Mouse (Mus musculus) limb, embryonic 13.5 days (tissue): ENCODE results near the gene Synpo2. TPM values are rescaled to one million over a fixed set of nuclear protein-coding genes. Genes with fewer than 3 reads are reported as not detected.
A peak's percentile ranks its signal among the peaks of the same experiment; 100 is the strongest.

ENCODE experiments used
- ATAC-seq: fragments of 200-750 bp; cut with Nextera tagmentation; 2 replicates; pipeline ENCODE4 v1.8.0; 2017; ENCODE audit warnings: low read depth, moderate number of reproducible peaks, moderate TSS enrichment; ENCODE audit not compliant: low FRiP score
- H3K27ac ChIP-seq: fragments of 300-500 bp; sonication (generic); 2 replicates; pipeline ENCODE4 v1.5.1; 2015; ENCODE audit warnings: inconsistent platforms, mild to moderate bottlenecking, moderate library complexity
- H3K27me3 ChIP-seq: fragments of 300-500 bp; sonication (generic); 2 replicates; pipeline ENCODE4 v1.6.1; 2015; ENCODE audit warnings: mild to moderate bottlenecking, inconsistent platforms
- H3K36me3 ChIP-seq: fragments of 300-500 bp; sonication (generic); 2 replicates; pipeline ENCODE4 v1.6.1; 2015; ENCODE audit warnings: inconsistent platforms, mild to moderate bottlenecking, moderate library complexity
- H3K4me1 ChIP-seq: fragments of 300-500 bp; sonication (generic); 2 replicates; pipeline ENCODE4 v1.6.1; 2015; ENCODE audit warnings: inconsistent platforms
- H3K4me2 ChIP-seq: fragments of 300-500 bp; sonication (generic); replicated peaks from 2 replicates; pipeline ENCODE4 v1.6.1; 2015; ENCODE audit warnings: inconsistent platforms, mild to moderate bottlenecking, moderate library complexity
- H3K4me3 ChIP-seq: fragments of 300-500 bp; sonication (generic); 2 replicates; pipeline ENCODE4 v1.5.1; 2015; ENCODE audit warnings: moderate library complexity, mild to moderate bottlenecking, inconsistent platforms
- H3K9ac ChIP-seq: fragments of 300-500 bp; sonication (generic); 2 replicates; pipeline ENCODE4 v1.6.1; 2015; ENCODE audit warnings: mild to moderate bottlenecking, inconsistent platforms
- H3K9me3 ChIP-seq: fragments of 300-500 bp; sonication (generic); 2 replicates; pipeline ENCODE4 v1.6.1; 2016; ENCODE audit warnings: inconsistent platforms
- WGBS: fragments of 180-500 bp; shearing (Covaris S2); methylation state at CpG from one replicate; pipeline ENCODE4 v1.1.7; 2015; 5-methylcytosine and 5-hydroxymethylcytosine counted together
- polyA plus RNA-seq: library from polyadenylated mRNA; unstranded; fragments of >200 nt; fragmentation: Nextera tagmentation; extraction: Ambion mirVana; gene quantifications from 2 replicates; pipeline ENCODE4 v1.2.1, GENCODE M21; 2015

Gene Synpo2
- polyA plus RNA-seq, 1 experiment from 2014 or later, result 8.8 TPM

GRCm38 (mm10) chr3:123237446-123237845 is 1.5 kb upstream of the Synpo2 start:
- ATAC-seq, result no peak
- Histone ChIP-seq H3K27me3 (peaks cover 16% of the 10 kb centered on the region), H3K27ac (no peak overlapping the region), H3K36me3 (no peaks in the 10 kb centered on the region), H3K9ac (no peak overlapping the region), H3K4me3 (no peak overlapping the region), H3K4me1 (peaks cover 16% of the 10 kb centered on the region), H3K4me2 (no peak overlapping the region; the same call in 1 of the 2 replicates), H3K9me3 (no peaks in the 10 kb centered on the region)

- peak; percentile 80 for ATAC-seq
Observed at GRCm38 (mm10) chr3:123237039-123237438, 1.1 kb upstream of the Synpo2 start.

GRCm38 (mm10) chr3:123235495-123235894 is 454 bp downstream of the Synpo2 start:
- H3K27me3 ChIP-seq, result peaks cover 16% of the 10 kb centered on the region
- peak overlapping the region; percentile 54 for H3K4me3 ChIP-seq
- no peaks in the 10 kb centered on the region for H3K36me3 ChIP-seq
- 8% methylated on average over 7 of the region's 7 CpGs for WGBS
- peak overlapping the region; percentile 80 for H3K4me2 ChIP-seq
- ATAC-seq, result no peak
- H3K4me1 ChIP-seq, result peaks cover 16% of the 10 kb centered on the region
- H3K27ac ChIP-seq, result no peak overlapping the region; the same call in 1 of the 2 replicates
- peaks cover 4% of the 10 kb centered on the region for H3K9me3 ChIP-seq
- peak overlapping the region; percentile 67 for H3K9ac ChIP-seq

More at GRCm38 (mm10) chr3:123237039-123237438, 1.1 kb upstream of the Synpo2 start:
- Histone ChIP-seq H3K27me3 (peaks cover 16% of the 10 kb centered on the region), H3K27ac (no peak overlapping the region), H3K9ac (no peak overlapping the region), H3K4me2 (no peak overlapping the region; the same call in 1 of the 2 replicates), H3K4me1 (peaks cover 16% of the 10 kb centered on the region), H3K4me3 (no peak overlapping the region), H3K36me3 (no peaks in the 10 kb centered on the region), H3K9me3 (no peaks in the 10 kb centered on the region)
- 23% methylated on average over 7 of the region's 7 CpGs for WGBS

GRCm38 (mm10) chr3:123234191-123234836 is 1.6 kb downstream of the Synpo2 start:
- H3K9ac ChIP-seq, result no peak overlapping the region
- 46% methylated on average over 16 of the region's 16 CpGs for WGBS
- no peak for ATAC-seq

GRCm38 (mm10) chr3:123231639-123232038 is 4.3 kb downstream of the Synpo2 start:
- H3K9me3 ChIP-seq, result peaks cover 4% of the 10 kb centered on the region
- no peak for ATAC-seq
- H3K4me3 ChIP-seq, result no peak overlapping the region
- 81% methylated on average over 2 of the region's 2 CpGs for WGBS
- no peaks in the 10 kb centered on the region for H3K36me3 ChIP-seq
- no peak overlapping the region for H3K4me2 ChIP-seq
- peaks cover 8% of the 10 kb centered on the region; the same call in 1 of the 2 replicates for H3K27me3 ChIP-seq
- no peak overlapping the region for H3K9ac ChIP-seq
- H3K27ac ChIP-seq, result no peak overlapping the region
- peaks cover 8% of the 10 kb centered on the region for H3K4me1 ChIP-seq

More at GRCm38 (mm10) chr3:123234191-123234836, 1.6 kb downstream of the Synpo2 start:
- H3K4me3 ChIP-seq, result 0 out of 2 replicates have a peak overlapping the region, but pooled peaks have one; percentile 2
- no peaks in the 10 kb centered on the region for H3K36me3 ChIP-seq
- peaks cover 16% of the 10 kb centered on the region for H3K27me3 ChIP-seq
- H3K27ac ChIP-seq, result no peak overlapping the region
- peaks cover 4% of the 10 kb centered on the region for H3K9me3 ChIP-seq
- peak overlapping the region; percentile 31 for H3K4me2 ChIP-seq
- H3K4me1 ChIP-seq, result peaks cover 16% of the 10 kb centered on the region

GRCm38 (mm10) chr3:123227276-123227675 is 8.7 kb downstream of the Synpo2 start:
- H3K27me3 ChIP-seq, result no peaks in the 10 kb centered on the region
- H3K4me3 ChIP-seq, result no peak overlapping the region
- 86% methylated on average over 3 of the region's 3 CpGs for WGBS
- ATAC-seq, result no peak
- no peak overlapping the region for H3K4me2 ChIP-seq
- no peak overlapping the region for H3K9ac ChIP-seq
- H3K36me3 ChIP-seq, result no peaks in the 10 kb centered on the region
- no peaks in the 10 kb centered on the region for H3K4me1 ChIP-seq
- H3K9me3 ChIP-seq, result peaks cover 4% of the 10 kb centered on the region
- H3K27ac ChIP-seq, result no peak overlapping the region

- Histone ChIP-seq H3K4me2 (no peak overlapping the region), H3K4me1 (no peaks in the 10 kb centered on the region), H3K9me3 (no peaks in the 10 kb centered on the region), H3K27ac (no peak overlapping the region), H3K9ac (no peak overlapping the region), H3K27me3 (no peaks in the 10 kb centered on the region), H3K36me3 (no peaks in the 10 kb centered on the region), H3K4me3 (no peak overlapping the region)
- no peak for ATAC-seq
- WGBS, result 33% methylated on average over 6 of the region's 6 CpGs
Observed at GRCm38 (mm10) chr3:123218646-123219045, 17.3 kb downstream of the Synpo2 start.

GRCm38 (mm10) chr3:123208891-123209290 is 27.1 kb downstream of the Synpo2 start:
- 31% methylated on average over 4 of the region's 4 CpGs for WGBS
- no peak overlapping the region for H3K4me3 ChIP-seq
- ATAC-seq, result no peak
- no peak overlapping the region for H3K27ac ChIP-seq
- no peaks in the 10 kb centered on the region for H3K36me3 ChIP-seq
- no peaks in the 10 kb centered on the region for H3K9me3 ChIP-seq
- H3K9ac ChIP-seq, result no peak overlapping the region
- no peaks in the 10 kb centered on the region for H3K27me3 ChIP-seq
- no peak overlapping the region for H3K4me2 ChIP-seq
- H3K4me1 ChIP-seq, result 0 out of 2 replicates have a peak, but pooled peaks cover 10% of the 10 kb centered on the region

GRCm38 (mm10) chr3:123207386-123207785 is 28.6 kb downstream of the Synpo2 start:
- H3K36me3 ChIP-seq, result no peaks in the 10 kb centered on the region
- no peaks in the 10 kb centered on the region for H3K27me3 ChIP-seq
- no peaks in the 10 kb centered on the region for H3K9me3 ChIP-seq
- no peak for ATAC-seq
- H3K4me3 ChIP-seq, result no peak overlapping the region
- H3K4me2 ChIP-seq, result no peak overlapping the region
- 73% methylated on average over 5 of the region's 5 CpGs for WGBS
- no peak overlapping the region for H3K27ac ChIP-seq
- H3K9ac ChIP-seq, result no peak overlapping the region
- H3K4me1 ChIP-seq, result 0 out of 2 replicates have a peak, but pooled peaks cover 10% of the 10 kb centered on the region

GRCm38 (mm10) chr3:123205485-123205884 is 30.5 kb downstream of the Synpo2 start:
- Histone ChIP-seq H3K36me3 (no peaks in the 10 kb centered on the region), H3K4me2 (no peak overlapping the region), H3K27ac (no peak overlapping the region; the same call in 1 of the 2 replicates), H3K9ac (no peak overlapping the region), H3K9me3 (no peaks in the 10 kb centered on the region), H3K4me3 (no peak overlapping the region), H3K27me3 (no peaks in the 10 kb centered on the region), H3K4me1 (0 out of 2 replicates have a peak, but pooled peaks cover 10% of the 10 kb centered on the region)
- WGBS, result 87% methylated on average over 7 of the region's 7 CpGs
- no peak for ATAC-seq

GRCm38 (mm10) chr3:123205065-123205464 is 30.9 kb downstream of the Synpo2 start:
- no peaks in the 10 kb centered on the region for H3K36me3 ChIP-seq
- no peaks in the 10 kb centered on the region for H3K27me3 ChIP-seq
- H3K4me2 ChIP-seq, result no peak overlapping the region
- no peaks in the 10 kb centered on the region for H3K9me3 ChIP-seq
- 57% methylated on average over 6 of the region's 6 CpGs for WGBS
- H3K9ac ChIP-seq, result no peak overlapping the region
- ATAC-seq, result no peak
- 0 out of 2 replicates have a peak, but pooled peaks cover 10% of the 10 kb centered on the region for H3K4me1 ChIP-seq
- H3K27ac ChIP-seq, result peak overlapping the region; percentile 61; the same call in 1 of the 2 replicates
- no peak overlapping the region for H3K4me3 ChIP-seq

- 31% methylated on average over 4 of the region's 4 CpGs for WGBS
- H3K4me2 ChIP-seq, result no peak overlapping the region
- H3K4me1 ChIP-seq, result 0 out of 2 replicates have a peak, but pooled peaks cover 10% of the 10 kb centered on the region
- no peak overlapping the region for H3K4me3 ChIP-seq
- H3K27me3 ChIP-seq, result no peaks in the 10 kb centered on the region
- no peaks in the 10 kb centered on the region for H3K36me3 ChIP-seq
- no peak overlapping the region for H3K9ac ChIP-seq
- ATAC-seq, result no peak
- H3K9me3 ChIP-seq, result no peaks in the 10 kb centered on the region
- H3K27ac ChIP-seq, result 0 out of 2 replicates have a peak overlapping the region, but pooled peaks have one; percentile 61
Observed at GRCm38 (mm10) chr3:123204658-123205057, 31.3 kb downstream of the Synpo2 start.
